Mouse (Mus musculus): ENCODE data around the gene Tex9.

GRCm38 (mm10) chr9:72530824-72531223 lies 38.8 kb upstream of the Tex9 start:
- TF ChIP-seq POLR2A (IDR thresholded peaks at IDR 0.05; ENCODE audit: control insufficient read depth, low read depth, low read length) (no peak), CTCF (IDR thresholded peaks at IDR 0.05; ENCODE audit: control insufficient read depth, insufficient read depth, insufficient replicate concordance, low read depth, low read length) (no peak)

Data from testis, adult 2 months (tissue).